Mouse (Mus musculus): ENCODE results near the gene Efcab11. TPM values are rescaled to one million over a fixed set of nuclear protein-coding genes. Genes with fewer than 3 reads are reported as not detected.

Gene Efcab11
- polyA plus RNA-seq, 1 experiment: 4.0 TPM

- no peak for TF ChIP-seq GATA1 (IDR thresholded peaks at IDR 0.05; ENCODE audit: low read length)
Measured at GRCm38 (mm10) chr12:99645418-99645817, 238.8 kb downstream of the Efcab11 start.

- no peak for TF ChIP-seq GATA1 (IDR thresholded peaks at IDR 0.05; ENCODE audit: low read length)
Measured at GRCm38 (mm10) chr12:99644966-99645365, 239.3 kb downstream of the Efcab11 start.

Other genes with a start within 250 kb of the Efcab11 start
- 17.4 and 29.8 TPM in 2 replicates for gene Tdp1, start 78 bp upstream of the Efcab11 start, polyA plus RNA-seq (2012)
- not detected in 2 replicates for gene Kcnk13, start 80.1 kb upstream of the Efcab11 start, polyA plus RNA-seq (2012)
- gene Psmc1, start 225.7 kb upstream of the Efcab11 start, polyA plus RNA-seq (2012): 11.4 and 52.3 TPM in 2 replicates